Mouse (Mus musculus) urinary bladder, postnatal 36 days (tissue): ENCODE data around the gene Defb7.

ENCODE experiments used
- DNase-seq, 2 experiments: peaks; one replicate each; pipeline ENCODE4 v3.0.0; 2022; ENCODE audit warnings: low spot score in 2 of 2, mixed read lengths in 1 of 2

Gene Defb7

DNA sequence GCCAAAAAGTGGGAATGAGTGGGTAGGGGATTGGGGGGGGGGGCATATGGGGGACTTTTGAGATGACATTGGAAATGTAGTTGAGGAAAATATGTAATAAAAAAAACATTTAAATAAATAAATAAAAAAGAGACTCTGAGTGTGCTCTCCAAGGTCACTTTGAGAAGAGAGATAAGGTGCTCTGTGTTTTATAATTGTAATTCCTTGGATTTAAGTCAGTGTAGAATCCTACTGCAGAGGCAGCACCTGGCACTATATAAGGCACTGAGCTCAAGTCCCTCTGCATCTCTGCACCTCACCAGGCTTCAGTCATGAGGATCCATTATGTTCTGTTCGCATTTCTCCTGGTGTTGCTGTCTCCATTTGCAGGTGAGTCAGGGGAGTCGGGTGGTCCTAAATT is at the start of gene Defb7:
Defb7 (plus strand) TSS at position 301 of the 400 bp plus-strand sequence.
- no peak for DNase-seq

DNA sequence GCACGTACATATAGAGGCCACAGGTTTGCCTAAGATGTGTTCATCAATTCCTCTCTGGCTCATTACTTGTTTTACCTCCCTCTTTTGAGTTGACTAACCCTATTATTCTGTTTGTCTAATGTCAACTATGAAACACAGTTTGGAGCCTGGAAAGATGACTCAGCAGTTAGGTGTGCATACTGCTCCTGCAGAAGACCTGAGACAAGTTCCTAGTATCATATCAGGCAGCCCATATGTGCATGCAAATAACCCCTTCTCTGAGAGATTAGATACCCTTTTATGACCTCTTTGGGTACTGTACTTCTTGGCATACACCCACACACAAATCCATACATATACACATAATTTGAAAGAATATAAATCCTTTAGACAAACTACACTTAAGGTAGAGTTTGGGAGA is 48.5 kb upstream of the Defb7 start:
- DNase-seq = no peak

DNA sequence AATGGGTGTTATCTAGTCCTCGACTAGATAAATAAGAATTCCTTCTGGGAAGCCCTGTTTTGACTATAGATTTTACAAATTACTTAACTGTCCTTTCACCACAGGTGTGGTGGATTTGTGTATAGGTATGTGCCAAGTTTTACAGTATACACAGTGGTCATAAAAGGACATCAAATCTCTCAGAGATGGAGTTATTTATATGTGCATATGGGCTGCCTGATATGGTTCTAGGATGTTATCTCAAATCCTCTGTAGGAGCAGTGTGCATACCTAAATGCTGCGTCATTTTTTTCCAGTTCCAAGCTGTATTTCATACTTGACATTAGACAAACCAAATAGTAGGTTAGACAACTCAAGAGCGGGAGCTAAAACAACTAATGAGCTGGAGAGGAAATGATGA is 33.5 kb upstream of the Defb7 start:
- no peak for DNase-seq

GRCm38 (mm10) chr8:19469026-19469425 is 25.9 kb upstream of the Defb7 start:
- no peak for DNase-seq

DNA sequence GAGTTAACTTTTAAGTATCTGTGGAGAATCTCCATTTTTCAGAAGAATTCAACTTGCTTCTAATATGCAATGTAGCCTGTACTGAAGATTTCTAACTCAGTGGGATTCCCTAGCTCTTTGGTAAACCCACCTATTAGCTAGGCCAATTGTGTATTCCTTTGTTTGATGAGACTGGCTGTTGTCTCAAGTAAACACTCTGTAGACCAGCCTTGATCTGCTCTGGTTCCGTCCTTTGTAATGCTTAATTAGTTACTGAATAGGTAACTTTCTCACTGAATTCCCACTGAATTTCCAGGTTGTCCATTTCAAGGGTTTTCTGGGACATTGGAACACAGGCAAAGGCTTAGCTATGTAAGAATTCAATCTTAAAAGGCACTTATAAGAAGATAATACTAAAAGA is 5.6 kb downstream of the Defb7 start:
- no peak for DNase-seq

DNA sequence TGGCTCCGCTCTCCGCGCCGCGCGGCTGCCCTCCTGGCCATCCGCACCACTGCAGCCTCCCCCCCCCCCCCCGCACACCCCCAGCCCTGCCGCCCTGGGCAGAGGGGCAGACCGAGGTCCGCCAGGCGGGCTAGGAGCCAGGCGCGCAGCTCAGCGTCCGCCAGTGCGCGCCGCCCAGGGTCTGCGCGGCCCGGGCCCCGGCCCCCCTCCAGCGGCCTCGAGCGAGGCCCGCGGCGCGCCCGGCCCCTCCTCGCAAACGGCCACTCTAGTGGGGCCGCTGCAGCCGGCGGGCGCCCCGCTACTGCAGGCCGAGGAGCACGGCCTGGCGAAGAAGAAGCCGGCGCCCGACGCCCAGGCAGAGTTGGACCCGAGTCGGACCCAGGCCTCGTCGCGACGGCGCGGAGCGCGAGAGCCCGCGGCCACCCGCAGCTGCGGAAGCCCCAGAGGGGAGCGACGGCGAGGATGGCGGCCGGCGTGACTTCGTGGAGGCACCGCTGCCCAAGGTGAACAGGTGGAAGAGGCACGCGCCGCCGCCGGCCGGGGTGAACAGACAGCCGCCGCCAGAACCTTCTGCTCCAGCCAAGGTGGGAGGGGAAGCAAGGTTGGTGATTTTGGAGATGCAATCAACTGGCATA is 40.4 kb downstream of the Defb7 start:
- DNase-seq = no peak

GRCm38 (mm10) chr8:19540376-19540775 is 45.5 kb downstream of the Defb7 start:
- DNase-seq = no peak
